Mouse (Mus musculus) ES-E14 (cell line): ENCODE measurements around the gene Spry1. TPM values are rescaled to one million over a fixed set of nuclear protein-coding genes. Genes with fewer than 3 reads are reported as not detected.
A peak's percentile ranks its signal among the peaks of the same experiment; 100 is the strongest.

Source experiments
- DNase-seq: peaks from one replicate; pipeline ENCODE4 v3.0.0-alpha.2; 2013; ENCODE audit warnings: low read depth, low spot score
- H3K27ac ChIP-seq: 2 replicates; pipeline ENCODE4 v1.5.1; 2012; ENCODE audit warnings: low read depth, mild to moderate bottlenecking, low read length, moderate library complexity, mixed read lengths; ENCODE audit not compliant: poor library complexity, insufficient read depth, severe bottlenecking
- H3K36me3 ChIP-seq: 2 replicates; pipeline ENCODE4 v1.6.1; 2012; ENCODE audit warnings: mild to moderate bottlenecking, low read length, moderate library complexity, mixed read lengths; ENCODE audit not compliant: control insufficient read depth, poor library complexity, insufficient read depth, severe bottlenecking
- H3K4me1 ChIP-seq, 2 experiments: fragments of 150-350 bp in 1 of 2; sonication (generic) in 1 of 2; 2 replicates each; pipeline ENCODE4 v1.6.1; 2012; ENCODE audit warnings: low read length in 2 of 2, mild to moderate bottlenecking in 1 of 2, mixed read lengths in 1 of 2; ENCODE audit not compliant: control insufficient read depth in 2 of 2, insufficient read depth in 2 of 2, poor library complexity in 1 of 2
- H3K4me3 ChIP-seq, 2 experiments: fragments of 150-350 bp in 1 of 2; sonication (generic) in 1 of 2; 2 replicates each; pipeline ENCODE4 v1.5.1; 2012; ENCODE audit warnings: low read length in 2 of 2, low read depth in 1 of 2, mild to moderate bottlenecking in 1 of 2, mixed read lengths in 1 of 2; ENCODE audit not compliant: insufficient read depth in 1 of 2, poor library complexity in 1 of 2, severe bottlenecking in 1 of 2
- H3K9ac ChIP-seq: 2 replicates; pipeline ENCODE4 v1.6.1; 2012; ENCODE audit warnings: low read depth, mild to moderate bottlenecking, low read length, mixed read lengths; ENCODE audit not compliant: poor library complexity, insufficient read depth, severe bottlenecking
- H3K9me3 ChIP-seq: fragments of 150-350 bp; sonication (generic); 2 replicates; pipeline ENCODE4 v1.6.1; 2012; ENCODE audit warnings: low read depth, mild to moderate bottlenecking, low read length; ENCODE audit not compliant: control insufficient read depth, insufficient read depth
- CHD2 ChIP-seq: IDR thresholded peaks from 2 replicates; pipeline ENCODE4 v1.6.1; 2014; ENCODE audit warnings: mild to moderate bottlenecking, low read depth, low read length, inconsistent platforms
- HCFC1 ChIP-seq: IDR thresholded peaks from 2 replicates; pipeline ENCODE4 v1.6.1; 2012; ENCODE audit warnings: low read length, inconsistent platforms, borderline replicate concordance; ENCODE audit not compliant: insufficient read depth
- MAFK ChIP-seq: IDR thresholded peaks from 2 replicates; pipeline ENCODE4 v1.6.1; 2014; ENCODE audit warnings: mild to moderate bottlenecking, low read depth, low read length, inconsistent platforms; ENCODE audit not compliant: insufficient read depth
- ZC3H11A ChIP-seq: IDR thresholded peaks from 2 replicates; pipeline ENCODE4 v1.6.1; 2012; ENCODE audit warnings: low read depth, mild to moderate bottlenecking, inconsistent platforms, low read length, borderline replicate concordance
- ZNF384 ChIP-seq: IDR thresholded peaks from 2 replicates; pipeline ENCODE4 v1.6.1; 2012; ENCODE audit warnings: low read depth, low read length, inconsistent platforms
- in situ Hi-C, 2 experiments: fragments of 600-800 bp; cut with MboI; formaldehyde crosslinking; loops; one replicate each; pipeline ENCODE4 v1.15.1; 2025; ENCODE audit warnings: low sequenced_read_pairs in 2 of 2, inconsistent platforms in 1 of 2; ENCODE audit not compliant: unreplicated experiment in 2 of 2
- total RNA-seq: library from RNA; depleted of rRNA; stranded (reverse); fragments of 300-350 nt; gene quantifications from 2 replicates; pipeline ENCODE4 v1.2.3, GENCODE M21; 2012

Spry1 gene
- total RNA-seq, 1 experiment, result 7.1 TPM

- TF ChIP-seq ZC3H11A (no peak), MAFK (no peak), HCFC1 (no peak), CHD2 (no peak), ZNF384 (no peak)
- DNase-seq, result no peak
- in situ Hi-C loops, result loop anchor here in 1 of 2 experiments (5.0 kb wide), 1 partner anchor 79 kb away; the partner anchor contains the start of gene Gm5148
- H3K36me3 ChIP-seq, result peaks cover 28% of the 10 kb centered on the region
- peak overlapping the region; percentile 42 to 57 for H3K4me3 ChIP-seq
- H3K9me3 ChIP-seq, result no peaks in the 10 kb centered on the region
- H3K9ac ChIP-seq, result peak overlapping the region; percentile 38; the same call in 1 of the 2 replicates
- peaks cover 0 to 12% of the 10 kb centered on the region in 2 experiments; a peak in 3 of 4 replicates for H3K4me1 ChIP-seq
- H3K27ac ChIP-seq, result no peak overlapping the region
Measured at GRCm38 (mm10) chr3:37643411-37643810, 3.7 kb downstream of the Spry1 start.

- TF ChIP-seq MAFK, result no peak
- TF ChIP-seq CHD2, result no peak
- no peak for TF ChIP-seq ZC3H11A
- no peak for TF ChIP-seq HCFC1
- no peak for TF ChIP-seq ZNF384
- no peak overlapping the region for H3K9ac ChIP-seq
- H3K36me3 ChIP-seq, result peaks cover 28% of the 10 kb centered on the region
Measured at GRCm38 (mm10) chr3:37643903-37644302, 4.2 kb downstream of the Spry1 start.

GRCm38 (mm10) chr3:37645061-37645460, 5.3 kb downstream of the Spry1 start:
- Histone ChIP-seq H3K4me3 (no peak overlapping the region), H3K36me3 (peaks cover 28% of the 10 kb centered on the region), H3K9ac (no peak overlapping the region), H3K27ac (no peak overlapping the region), H3K4me1 (peaks cover 0 to 18% of the 10 kb centered on the region in 2 experiments; a peak in 3 of 4 replicates), H3K9me3 (no peaks in the 10 kb centered on the region)
- TF ChIP-seq MAFK (no peak), CHD2 (no peak), ZNF384 (no peak), ZC3H11A (no peak), HCFC1 (no peak)
- in situ Hi-C loops, result no loop called here
- DNase-seq, result no peak

More at GRCm38 (mm10) chr3:37643903-37644302, 4.2 kb downstream of the Spry1 start:
- no peak overlapping the region for H3K4me3 ChIP-seq
- in situ Hi-C loops, result loop anchor here in 1 of 2 experiments (5.0 kb wide), 1 partner anchor 78 kb away; the partner anchor contains the start of gene Gm5148
- no peak overlapping the region for H3K27ac ChIP-seq
- peaks cover 0 to 15% of the 10 kb centered on the region in 2 experiments; a peak in 3 of 4 replicates for H3K4me1 ChIP-seq
- no peak for DNase-seq
- no peaks in the 10 kb centered on the region for H3K9me3 ChIP-seq

- peaks cover 28% of the 10 kb centered on the region for H3K36me3 ChIP-seq
Measured at GRCm38 (mm10) chr3:37646221-37646620, 6.5 kb downstream of the Spry1 start.

More at GRCm38 (mm10) chr3:37646221-37646620, 6.5 kb downstream of the Spry1 start:
- Histone ChIP-seq H3K4me3 (no peak overlapping the region), H3K4me1 (peaks cover 0 to 18% of the 10 kb centered on the region in 2 experiments; a peak in 3 of 4 replicates), H3K9me3 (no peaks in the 10 kb centered on the region), H3K27ac (no peak overlapping the region), H3K9ac (no peak overlapping the region)
- DNase-seq, result no peak
- in situ Hi-C loops, result no loop called here
- no peak for TF ChIP-seq MAFK
- TF ChIP-seq ZC3H11A, result no peak
- TF ChIP-seq HCFC1, result no peak
- TF ChIP-seq CHD2, result no peak
- no peak for TF ChIP-seq ZNF384
